Mouse (Mus musculus) liver, postnatal 0 days (tissue): ENCODE measurements around the gene Myl4. TPM values are rescaled to one million over a fixed set of nuclear protein-coding genes. Genes with fewer than 3 reads are reported as not detected.

ENCODE experiments used
- ATAC-seq: fragments of 200-750 bp; cut with Nextera tagmentation; 2 replicates; pipeline ENCODE4 v1.8.0; 2017; ENCODE audit warnings: mild to moderate bottlenecking, moderate library complexity
- DNase-seq: peaks from one replicate; pipeline ENCODE4 v3.0.0-alpha.2; 2016
- H3K27ac ChIP-seq: fragments of 300-500 bp; sonication (generic); 2 replicates; pipeline ENCODE4 v1.5.1; 2014; ENCODE audit warnings: antibody characterized with exemption, moderate library complexity, mild to moderate bottlenecking, low read depth
- H3K27me3 ChIP-seq: fragments of 300-500 bp; sonication (generic); 2 replicates; pipeline ENCODE4 v1.6.1; 2014; ENCODE audit warnings: low read length, control low read depth, mixed read lengths; ENCODE audit not compliant: insufficient read depth
- H3K36me3 ChIP-seq: fragments of 300-500 bp; sonication (generic); replicated peaks from 2 replicates; pipeline ENCODE4 v1.6.1; 2014; ENCODE audit warnings: mild to moderate bottlenecking, control low read depth, low read length, moderate library complexity, mixed read lengths; ENCODE audit not compliant: insufficient read depth
- H3K4me1 ChIP-seq: fragments of 300-500 bp; sonication (generic); 2 replicates; pipeline ENCODE4 v1.6.1; 2014; ENCODE audit warnings: antibody characterized with exemption, mild to moderate bottlenecking, control low read depth; ENCODE audit not compliant: insufficient read depth
- H3K4me2 ChIP-seq: fragments of 300-500 bp; sonication (generic); 2 replicates; pipeline ENCODE4 v1.6.1; 2014; ENCODE audit warnings: low read depth, mild to moderate bottlenecking, low read length, moderate library complexity, mixed read lengths
- H3K4me3 ChIP-seq: fragments of 300-500 bp; sonication (generic); 2 replicates; pipeline ENCODE4 v1.5.1; 2014; ENCODE audit warnings: low read depth, low read length
- H3K9ac ChIP-seq: fragments of 300-500 bp; sonication (generic); replicated peaks from 2 replicates; pipeline ENCODE4 v1.6.1; 2014; ENCODE audit warnings: mild to moderate bottlenecking, moderate library complexity
- H3K9me3 ChIP-seq: fragments of 300-500 bp; sonication (generic); 2 replicates; pipeline ENCODE4 v1.6.1; 2016; ENCODE audit warnings: mild to moderate bottlenecking, control low read depth, low read length, mixed read lengths
- CTCF ChIP-seq: sonication (generic); IDR thresholded peaks from 2 replicates; pipeline ENCODE4 v1.5.1; 2016; ENCODE audit warnings: antibody characterized with exemption, low read depth
- EP300 ChIP-seq: IDR thresholded peaks from 2 replicates; pipeline ENCODE4 v1.6.1; 2016; ENCODE audit warnings: antibody characterized with exemption, low read depth, mild to moderate bottlenecking
- WGBS: fragments of 180-500 bp; shearing (Covaris S2); extraction: QIAGEN DNeasy Blood & Tissue Kit; methylation state at CpG from one replicate; pipeline ENCODE4 v1.1.7; 2014; ENCODE audit not compliant: insufficient replicate concordance; 5-methylcytosine and 5-hydroxymethylcytosine counted together
- polyA plus RNA-seq: library from polyadenylated mRNA; unstranded; fragments of >200 nt; fragmentation: Nextera tagmentation; extraction: Ambion mirVana; gene quantifications from 2 replicates; pipeline ENCODE4 v1.2.1, GENCODE M21; 2015

The Myl4 gene
- polyA plus RNA-seq, 1 experiment from 2014 or later, result 8.3 TPM

GRCm38 (mm10) chr11:104630185-104630835 lies 79.8 kb downstream of the Myl4 start:
- no peak for DNase-seq
- H3K4me3 ChIP-seq, result no peak overlapping the region
- TF ChIP-seq EP300 (no peak), CTCF (no peak)
- H3K9me3 ChIP-seq, result no peaks in the 10 kb centered on the region
- WGBS, result 31% methylated on average over 7 of the region's 7 CpGs
- no peaks in the 10 kb centered on the region for H3K36me3 ChIP-seq
- no peak for ATAC-seq
- no peak overlapping the region for H3K9ac ChIP-seq
- H3K27me3 ChIP-seq, result no peaks in the 10 kb centered on the region
- H3K4me1 ChIP-seq, result no peaks in the 10 kb centered on the region
- H3K4me2 ChIP-seq, result no peak overlapping the region
- no peak overlapping the region for H3K27ac ChIP-seq

DNA sequence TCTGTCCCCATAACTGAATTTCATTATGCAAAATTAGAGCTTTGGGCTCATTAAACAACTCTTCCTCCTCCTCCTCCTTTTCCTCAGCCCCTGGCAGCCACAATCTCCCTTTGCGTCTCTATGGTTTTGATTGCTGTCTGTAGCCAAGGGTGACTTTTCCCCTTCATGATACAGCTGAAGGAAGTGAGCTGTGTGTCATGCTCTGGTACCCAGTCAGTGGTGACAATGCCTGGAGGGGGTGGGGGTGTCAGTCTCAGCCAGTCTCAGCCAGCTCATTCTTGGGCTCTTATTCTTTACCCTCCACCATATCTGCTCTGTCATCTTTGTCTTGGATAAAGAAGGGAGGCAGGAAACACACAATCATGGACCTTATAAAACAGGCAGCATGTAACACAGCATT lies 80.8 kb downstream of the Myl4 start:
- Histone ChIP-seq H3K36me3 (no peaks in the 10 kb centered on the region), H3K27me3 (no peaks in the 10 kb centered on the region), H3K9me3 (no peaks in the 10 kb centered on the region), H3K9ac (no peak overlapping the region), H3K4me2 (no peak overlapping the region), H3K4me3 (no peak overlapping the region), H3K4me1 (no peaks in the 10 kb centered on the region), H3K27ac (no peak overlapping the region)
- 70% methylated on average over 1 of the region's 1 CpGs for WGBS
- DNase-seq (no peak), ATAC-seq (no peak)
- TF ChIP-seq EP300 (no peak), CTCF (no peak)

- Histone ChIP-seq H3K27me3 (no peaks in the 10 kb centered on the region), H3K27ac (no peak overlapping the region), H3K9me3 (no peaks in the 10 kb centered on the region), H3K36me3 (no peaks in the 10 kb centered on the region), H3K4me1 (peaks cover 4% of the 10 kb centered on the region; the same call in 1 of the 2 replicates), H3K4me2 (no peak overlapping the region), H3K9ac (no peak overlapping the region), H3K4me3 (no peak overlapping the region)
- WGBS, result 59% methylated on average over 14 of the region's 14 CpGs
- ATAC-seq, result peak; percentile 62
- peak; percentile 36 for DNase-seq
- TF ChIP-seq CTCF (no peak), EP300 (no peak)
Measured at GRCm38 (mm10) chr11:104637010-104637409, 86.5 kb downstream of the Myl4 start.

- Histone ChIP-seq H3K27ac (no peak overlapping the region), H3K36me3 (no peaks in the 10 kb centered on the region), H3K4me1 (peaks cover 4% of the 10 kb centered on the region; the same call in 1 of the 2 replicates), H3K27me3 (no peaks in the 10 kb centered on the region), H3K4me3 (no peak overlapping the region), H3K9ac (no peak overlapping the region), H3K9me3 (no peaks in the 10 kb centered on the region), H3K4me2 (no peak overlapping the region)
- DNase-seq (no peak), ATAC-seq (no peak)
- WGBS, result 74% methylated on average over 5 of the region's 5 CpGs
- no peak for TF ChIP-seq CTCF
- TF ChIP-seq EP300, result no peak
Measured at GRCm38 (mm10) chr11:104638006-104638405, 87.5 kb downstream of the Myl4 start.

- no peaks in the 10 kb centered on the region for H3K9me3 ChIP-seq
- ATAC-seq, result no peak
- H3K4me1 ChIP-seq, result peaks cover 4% of the 10 kb centered on the region; the same call in 1 of the 2 replicates
- H3K36me3 ChIP-seq, result no peaks in the 10 kb centered on the region
- no peak for DNase-seq
- no peak overlapping the region for H3K27ac ChIP-seq
- WGBS, result 35% methylated on average over 2 of the region's 2 CpGs
- no peak overlapping the region for H3K4me2 ChIP-seq
- no peak overlapping the region for H3K9ac ChIP-seq
- no peak for TF ChIP-seq EP300
- no peak for TF ChIP-seq CTCF
- no peaks in the 10 kb centered on the region for H3K27me3 ChIP-seq
- no peak overlapping the region for H3K4me3 ChIP-seq
Measured at GRCm38 (mm10) chr11:104638906-104639305, 88.4 kb downstream of the Myl4 start.

GRCm38 (mm10) chr11:104639634-104640033 lies 89.2 kb downstream of the Myl4 start:
- Histone ChIP-seq H3K4me3 (no peak overlapping the region), H3K27me3 (no peaks in the 10 kb centered on the region), H3K36me3 (no peaks in the 10 kb centered on the region), H3K9ac (no peak overlapping the region), H3K9me3 (no peaks in the 10 kb centered on the region), H3K4me2 (no peak overlapping the region), H3K27ac (no peak overlapping the region), H3K4me1 (peaks cover 4% of the 10 kb centered on the region; the same call in 1 of the 2 replicates)
- ATAC-seq, result no peak
- DNase-seq, result no peak
- WGBS, result 82% methylated on average over 9 of the region's 9 CpGs
- TF ChIP-seq EP300, result no peak
- TF ChIP-seq CTCF, result no peak

- Histone ChIP-seq H3K4me1 (peaks cover 4% of the 10 kb centered on the region; the same call in 1 of the 2 replicates), H3K4me2 (no peak overlapping the region), H3K9me3 (no peaks in the 10 kb centered on the region), H3K27ac (no peak overlapping the region), H3K9ac (no peak overlapping the region), H3K36me3 (no peaks in the 10 kb centered on the region), H3K4me3 (no peak overlapping the region), H3K27me3 (no peaks in the 10 kb centered on the region)
- no peak for ATAC-seq
- 49% methylated on average over 10 of the region's 10 CpGs for WGBS
- TF ChIP-seq EP300 (no peak), CTCF (no peak)
- no peak for DNase-seq
Measured at GRCm38 (mm10) chr11:104640894-104641293, 90.4 kb downstream of the Myl4 start.
